Mouse (Mus musculus): Measurements from ENCODE around the gene Gpr132.

DNA sequence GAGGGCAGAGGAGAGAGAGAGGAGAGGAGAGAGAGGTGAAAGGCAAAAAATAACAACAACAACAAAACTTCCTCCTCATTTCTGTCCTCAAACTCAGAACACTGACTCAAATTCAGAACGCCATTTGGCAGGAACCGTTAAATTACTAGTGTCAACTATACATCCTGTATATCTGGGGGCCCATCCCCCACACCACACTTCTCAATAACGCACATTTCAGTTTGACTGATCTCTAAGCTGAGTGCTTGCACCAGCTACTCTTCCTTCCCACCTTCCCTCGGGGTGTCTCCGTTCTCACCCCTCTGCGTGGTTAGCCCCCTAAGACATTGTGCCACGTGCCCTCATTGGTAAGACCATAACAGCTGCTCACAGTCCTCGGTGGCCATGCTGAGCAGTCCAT is 8.1 kb downstream of the Gpr132 start:
- TF ChIP-seq MYOG (IDR thresholded peaks at IDR 0.05; ENCODE audit: control insufficient read depth in 1 of 3, insufficient read depth in 1 of 3, insufficient read length in 2 of 3, low read depth in 2 of 3): no peak
- TF ChIP-seq POLR2A (IDR thresholded peaks at IDR 0.05; ENCODE audit: insufficient read length, low read depth): no peak
- no peak for TF ChIP-seq MAX (IDR thresholded peaks at IDR 0.05; ENCODE audit: low read depth)
- TF ChIP-seq POLR2AphosphoS2 (IDR thresholded peaks at IDR 0.05; ENCODE audit: insufficient read length, low read depth): no peak
- no peak for TF ChIP-seq CEBPB (IDR thresholded peaks at IDR 0.05; ENCODE audit: insufficient read depth, poor library complexity, severe bottlenecking)
- no peak for TF ChIP-seq E2F4 (IDR thresholded peaks at IDR 0.05; ENCODE audit: insufficient read depth)
- TF ChIP-seq TCF12 (IDR thresholded peaks at IDR 0.05; ENCODE audit: insufficient read depth, poor library complexity, severe bottlenecking): no peak
- no peak for TF ChIP-seq REST (IDR thresholded peaks at IDR 0.05; ENCODE audit: insufficient read depth, insufficient read length)
- no peak for TF ChIP-seq USF1 (IDR thresholded peaks at IDR 0.05; ENCODE audit: low read depth)
- TF ChIP-seq SRF (IDR thresholded peaks at IDR 0.05; ENCODE audit: control insufficient read depth, insufficient read length, low read depth): no peak
- TF ChIP-seq MYOD1 (IDR thresholded peaks at IDR 0.05; ENCODE audit: control insufficient read depth in 1 of 3, insufficient read length in 2 of 3, low read depth in 2 of 3): peak in 2 of 3 experiments; percentile 24 to 30
- TF ChIP-seq TCF3 (IDR thresholded peaks at IDR 0.05; ENCODE audit: insufficient read length, low read depth): no peak

All from myocyte (in vitro differentiated cells).